Mouse (Mus musculus) midbrain, postnatal 0 days (tissue): Measurements from ENCODE around the gene AK157302. TPM values are rescaled to one million over a fixed set of nuclear protein-coding genes. Genes with fewer than 3 reads are reported as not detected.
"Not testable (repeated sequence)": the region's sequence is repeated elsewhere in the genome, so short reads cannot be mapped to it uniquely, and the experiment has no call there.

ENCODE experiments used
- ATAC-seq: fragments of 200-750 bp; cut with Nextera tagmentation; 2 replicates; pipeline ENCODE4 v1.8.0; 2017; ENCODE audit warnings: moderate number of reproducible peaks, mild to moderate bottlenecking, moderate TSS enrichment, moderate library complexity; ENCODE audit not compliant: low FRiP score
- DNase-seq: peaks from one replicate; pipeline ENCODE4 v3.0.0-alpha.2; 2015; ENCODE audit warnings: low spot score
- H3K27ac ChIP-seq: fragments of 300-500 bp; sonication (generic); 2 replicates; pipeline ENCODE4 v1.5.1; 2014; ENCODE audit warnings: low read depth, mild to moderate bottlenecking, low read length, mixed read lengths
- H3K27me3 ChIP-seq: fragments of 300-500 bp; sonication (generic); 2 replicates; pipeline ENCODE4 v1.6.1; 2014; ENCODE audit warnings: low read length, control low read depth, mixed read lengths; ENCODE audit not compliant: insufficient read depth
- H3K36me3 ChIP-seq: fragments of 300-500 bp; sonication (generic); 2 replicates; pipeline ENCODE4 v1.6.1; 2014; ENCODE audit warnings: low read length, control low read depth, mixed read lengths; ENCODE audit not compliant: insufficient read depth
- H3K4me1 ChIP-seq: fragments of 300-500 bp; sonication (generic); 2 replicates; pipeline ENCODE4 v1.6.1; 2014; ENCODE audit warnings: mild to moderate bottlenecking, control low read depth, antibody characterized with exemption, low read length, mixed read lengths; ENCODE audit not compliant: insufficient read depth
- H3K4me2 ChIP-seq: fragments of 300-500 bp; sonication (generic); 2 replicates; pipeline ENCODE4 v1.6.1; 2014; ENCODE audit warnings: low read depth, mild to moderate bottlenecking, low read length, mixed read lengths; ENCODE audit not compliant: poor library complexity, severe bottlenecking
- H3K4me3 ChIP-seq: fragments of 300-500 bp; sonication (generic); 2 replicates; pipeline ENCODE4 v1.5.1; 2014; ENCODE audit warnings: low read depth, mild to moderate bottlenecking, low read length, moderate library complexity
- H3K9ac ChIP-seq: fragments of 300-500 bp; sonication (generic); replicated peaks from 2 replicates; pipeline ENCODE4 v1.6.1; 2014; ENCODE audit warnings: mild to moderate bottlenecking, low read length, moderate library complexity, mixed read lengths; ENCODE audit not compliant: poor library complexity, severe bottlenecking
- H3K9me3 ChIP-seq: fragments of 300-500 bp; sonication (generic); 2 replicates; pipeline ENCODE4 v1.6.1; 2016; ENCODE audit warnings: low read length, control low read depth
- CTCF ChIP-seq: IDR thresholded peaks from 2 replicates; pipeline ENCODE4 v1.5.1; 2016; ENCODE audit warnings: antibody characterized with exemption, mild to moderate bottlenecking
- WGBS: fragments of 180-500 bp; shearing (Covaris S2); extraction: QIAGEN DNeasy Blood & Tissue Kit; methylation state at CpG from one replicate; pipeline ENCODE4 v1.1.7; 2014; 5-methylcytosine and 5-hydroxymethylcytosine counted together
- polyA plus RNA-seq: library from polyadenylated mRNA; unstranded; fragments of >200 nt; fragmentation: Nextera tagmentation; extraction: Ambion mirVana; gene quantifications from 2 replicates; pipeline ENCODE4 v1.2.1, GENCODE M21; 2015
- total RNA-seq: library from RNA; depleted of rRNA; stranded (reverse); fragments of >200 nt; gene quantifications from 2 replicates; pipeline ENCODE4 v1.2.3, GENCODE M21; 2014

AK157302 gene
- total and polyA plus RNA-seq, 2 experiments from 2014 or later, result 0.22 to 0.49 TPM

DNA sequence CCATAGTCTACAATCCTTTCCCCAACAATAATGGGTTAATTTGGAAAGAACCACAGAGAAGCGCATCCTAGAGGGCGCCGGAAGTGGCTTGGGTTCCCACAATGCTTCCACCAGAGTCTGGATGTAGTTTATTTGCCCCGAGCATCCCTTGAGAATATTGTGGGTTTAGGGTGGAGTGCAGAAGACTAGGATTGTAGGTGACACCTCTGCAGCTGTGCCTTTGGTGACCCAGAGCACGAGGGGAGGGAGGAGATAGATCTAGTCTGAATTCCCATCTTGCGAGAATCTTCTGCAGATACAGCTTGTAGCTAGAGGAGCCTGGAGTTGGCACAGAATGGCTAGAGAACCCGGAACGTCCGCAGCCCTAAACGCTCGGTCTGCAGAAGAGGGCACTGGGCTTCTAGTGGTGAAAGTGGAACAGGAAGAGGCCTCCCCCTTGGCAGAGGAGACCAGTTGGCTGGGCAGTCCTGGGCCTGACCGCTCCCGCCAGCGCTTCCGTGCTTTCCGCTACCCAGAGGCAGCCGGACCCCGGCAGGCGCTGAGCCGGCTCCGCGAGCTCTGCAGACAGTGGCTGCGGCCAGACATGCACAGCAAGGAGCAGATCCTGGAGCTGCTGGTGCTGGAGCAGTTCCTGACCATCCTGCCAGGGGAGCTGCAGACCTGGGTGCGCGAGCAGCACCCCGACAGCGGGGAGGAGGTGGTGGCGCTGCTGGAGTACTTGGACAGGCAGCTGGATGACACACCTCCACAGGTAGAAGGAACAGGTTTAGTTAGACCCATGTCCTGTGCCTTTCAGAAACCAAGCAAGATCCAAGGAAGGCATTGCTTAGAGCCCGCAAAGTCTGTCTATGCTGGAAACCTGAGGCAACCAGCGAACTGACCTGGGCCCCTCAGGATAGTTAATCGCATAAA lies 16.0 kb upstream of the AK157302 start, which contains the start of the genes Zkscan4 and Gm10065:
TSS of gene Zkscan4 (plus strand) at position 149 of the 912 bp plus-strand sequence.
TSS of gene Gm10065 (minus strand) at position 683 of the 912 bp plus-strand sequence.
- not testable (repeated sequence) for H3K4me1 ChIP-seq, H3K9me3 ChIP-seq, H3K27me3 ChIP-seq, H3K36me3 ChIP-seq
- Histone ChIP-seq H3K4me2 (peak within 1 kb of the TSS; percentile 57), H3K9ac (peak within 1 kb of the TSS; percentile 74), H3K4me3 (peak within 1 kb of the TSS; percentile 58), H3K27ac (peak within 1 kb of the TSS; percentile 88)
- WGBS, result 4% methylated on average over 31 of the region's 31 CpGs
- DNase-seq (peak; percentile 93), ATAC-seq (peak; percentile 91)
- peak; percentile 64 for TF ChIP-seq CTCF

DNA sequence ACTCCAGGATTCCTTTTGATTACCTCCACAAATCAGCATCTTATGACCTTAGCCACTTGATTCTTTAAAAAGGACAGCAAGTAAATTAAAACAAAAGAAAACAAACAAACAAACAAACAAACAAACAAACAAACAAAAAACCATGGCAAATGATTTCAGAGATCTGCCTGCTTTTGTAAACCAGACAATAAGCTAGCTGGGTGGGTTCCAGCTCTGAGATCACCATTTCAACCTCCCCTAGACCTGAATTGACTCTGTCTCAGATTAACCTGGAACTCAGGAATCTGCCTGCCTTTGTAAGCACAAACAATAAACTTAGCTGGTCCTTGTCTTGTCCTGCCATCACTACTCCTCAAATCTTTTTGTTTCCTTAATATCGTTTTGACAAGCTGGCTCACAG lies 8.1 kb upstream of the AK157302 start:
- H3K4me2 ChIP-seq, result no peak overlapping the region
- no peak overlapping the region for H3K9ac ChIP-seq
- TF ChIP-seq CTCF, result no peak
- H3K36me3 ChIP-seq, result peaks cover 15% of the 10 kb centered on the region
- H3K27ac ChIP-seq, result no peak overlapping the region
- ATAC-seq, result no peak
- no peak for DNase-seq
- H3K4me3 ChIP-seq, result no peak overlapping the region
- 89% methylated on average over 1 of the region's 1 CpGs for WGBS
- no peaks in the 10 kb centered on the region for H3K27me3 ChIP-seq
- 0 out of 2 replicates have a peak, but pooled peaks cover 3% of the 10 kb centered on the region for H3K4me1 ChIP-seq
- no peaks in the 10 kb centered on the region for H3K9me3 ChIP-seq

DNA sequence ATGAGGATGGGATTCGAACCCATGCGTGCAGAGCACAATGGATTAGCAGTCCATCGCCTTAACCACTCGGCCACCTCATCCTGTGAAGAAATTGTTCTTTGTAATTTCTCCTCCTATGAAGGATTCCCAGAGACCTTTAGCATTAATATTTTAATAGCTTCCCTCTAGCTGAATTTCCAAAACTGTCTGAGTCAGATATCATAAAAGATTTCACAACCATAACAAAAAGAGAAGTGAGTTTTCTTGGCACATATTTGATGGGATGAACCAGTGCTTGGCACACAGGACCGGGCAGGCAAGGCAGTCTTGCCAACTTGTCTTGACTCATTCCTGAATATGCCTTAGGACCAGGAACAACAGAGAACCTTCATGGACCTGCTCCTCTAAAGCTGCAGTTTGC lies 2.2 kb upstream of the AK157302 start:
- no peak overlapping the region for H3K27ac ChIP-seq

DNA sequence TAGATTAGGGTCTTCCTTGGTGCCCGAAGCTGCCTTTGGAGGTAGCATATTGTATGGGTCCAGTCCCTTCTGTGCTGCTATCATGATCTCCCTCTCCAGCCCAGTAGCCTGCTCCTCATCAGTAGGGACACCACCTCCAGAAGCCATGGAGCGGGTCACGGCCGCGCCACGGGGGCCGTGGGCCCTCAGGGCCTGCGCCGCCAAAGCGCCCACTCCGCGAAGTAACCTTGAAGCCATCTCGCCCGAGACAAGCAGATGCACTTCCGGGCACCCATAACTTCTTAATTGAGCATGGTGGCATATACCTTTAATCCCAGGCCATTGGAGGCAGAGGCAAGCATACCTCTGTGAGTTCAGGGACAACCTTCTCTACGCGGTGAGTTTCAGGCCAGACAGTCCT lies 6.2 kb downstream of the AK157302 start, which contains the start of gene Gm11273:
TSS of gene Gm11273 (minus strand) at position 237 of the 400 bp plus-strand sequence.
- ATAC-seq, H3K9ac ChIP-seq, H3K27me3 ChIP-seq, H3K36me3 ChIP-seq, H3K4me1 ChIP-seq, H3K4me2 ChIP-seq, DNase-seq, H3K9me3 ChIP-seq, H3K4me3 ChIP-seq, H3K27ac ChIP-seq: not testable (repeated sequence)
- 95% methylated on average over 17 of the region's 17 CpGs for WGBS

More for the DNA sequence above, 2.2 kb upstream of the AK157302 start:
- no peak overlapping the region for H3K9ac ChIP-seq
- 92% methylated on average over 5 of the region's 5 CpGs for WGBS
- H3K9me3 ChIP-seq, result no peaks in the 10 kb centered on the region
- DNase-seq (no peak), ATAC-seq (no peak)
- H3K27me3 ChIP-seq, result no peaks in the 10 kb centered on the region
- H3K4me2 ChIP-seq, result no peak overlapping the region
- H3K36me3 ChIP-seq, result no peaks in the 10 kb centered on the region
- TF ChIP-seq CTCF, result no peak
- H3K4me1 ChIP-seq, result no peaks in the 10 kb centered on the region
- no peak overlapping the region for H3K4me3 ChIP-seq

DNA sequence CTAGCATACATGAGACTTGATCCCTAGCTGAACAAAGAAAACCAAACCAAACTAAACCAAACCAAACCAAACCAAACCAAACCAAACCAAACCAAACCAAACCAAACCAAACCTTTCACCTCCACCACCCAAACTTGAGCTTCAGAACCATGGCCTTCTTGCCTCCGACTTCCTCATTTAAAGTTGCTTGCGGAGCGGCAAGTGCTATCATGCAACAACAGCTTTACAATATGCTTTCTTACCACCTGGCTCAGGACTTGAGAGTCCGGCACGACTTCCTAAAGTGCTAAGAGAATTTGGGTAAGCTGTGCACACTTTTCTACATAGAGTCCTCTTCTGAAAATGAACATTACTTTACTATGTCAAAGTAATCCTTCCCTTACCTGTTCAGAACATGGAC lies 7.3 kb downstream of the AK157302 start:
- Histone ChIP-seq H3K27me3 (no peaks in the 10 kb centered on the region), H3K9ac (no peak overlapping the region), H3K9me3 (no peaks in the 10 kb centered on the region), H3K4me2 (no peak overlapping the region), H3K4me3 (no peak overlapping the region), H3K4me1 (no peaks in the 10 kb centered on the region), H3K27ac (no peak overlapping the region), H3K36me3 (no peaks in the 10 kb centered on the region)
- no peak for TF ChIP-seq CTCF
- 83% methylated on average over 5 of the region's 5 CpGs for WGBS
- ATAC-seq (no peak), DNase-seq (no peak)

- Histone ChIP-seq H3K9ac (peak overlapping the region; percentile 72), H3K9me3 (no peaks in the 10 kb centered on the region), H3K36me3 (no peaks in the 10 kb centered on the region), H3K27me3 (no peaks in the 10 kb centered on the region), H3K27ac (peak overlapping the region; percentile 74), H3K4me3 (peak overlapping the region; percentile 63), H3K4me2 (peak overlapping the region; percentile 58), H3K4me1 (no peaks in the 10 kb centered on the region)
- ATAC-seq (peak; percentile 97), DNase-seq (peak; percentile 91)
- no peak for TF ChIP-seq CTCF
- under 1% methylated on average over 21 of the region's 21 CpGs for WGBS
These were observed 11.2 kb downstream of the AK157302 start for GRCm38 (mm10) chr13:21506221-21506649.
